Mouse (Mus musculus) bone marrow, adult 2 months (tissue): ENCODE measurements at regions not wholly inside any gene's neighbourhood (a gene's known extent, or its start where the extent isn't known, plus 50 kb on each side); places are given as distances from the start of the nearest gene placed in this dataset.

Experiments used
- CTCF ChIP-seq: fragments of 200-500 bp; IDR thresholded peaks from 2 replicates; pipeline ENCODE4 v1.5.1; 2011; ENCODE audit warnings: low read length, control low read depth; ENCODE audit not compliant: control insufficient read depth, insufficient read depth
- POLR2A ChIP-seq: fragments of 200-500 bp; IDR thresholded peaks from 2 replicates; pipeline ENCODE4 v1.6.1; 2011; ENCODE audit warnings: low read depth, mild to moderate bottlenecking, control low read depth, low read length, borderline replicate concordance; ENCODE audit not compliant: control insufficient read depth

DNA sequence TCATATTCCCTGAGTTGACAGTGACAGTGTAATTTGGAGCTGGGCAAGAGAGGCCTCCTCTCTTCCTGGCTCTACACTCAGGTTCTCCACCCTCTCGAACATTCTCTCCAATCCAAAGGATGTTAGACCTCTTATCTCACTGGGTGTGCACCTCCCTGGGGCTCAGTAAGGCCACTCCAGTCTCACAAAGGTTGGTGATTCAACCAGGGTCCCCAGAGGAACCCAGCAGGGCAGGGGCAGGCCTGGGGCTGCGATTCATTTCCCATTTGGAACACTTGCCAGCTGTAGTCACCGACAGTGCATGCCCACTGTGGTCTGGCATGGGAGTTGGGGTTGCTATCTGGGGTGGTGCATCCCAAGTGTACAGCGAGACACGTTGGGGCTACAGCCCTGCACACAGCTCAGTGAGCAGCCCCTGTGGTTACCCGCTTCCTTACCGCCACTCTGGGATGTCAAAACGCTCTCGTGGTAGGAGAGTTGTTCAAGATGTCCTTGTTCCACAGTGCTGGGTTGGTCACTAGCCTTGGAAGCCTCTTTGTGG is 94.7 kb upstream of the 1600014C23Rik start:
- TF ChIP-seq CTCF (no peak), POLR2A (no peak)
